Mouse (Mus musculus): ENCODE measurements around the gene Cwf19l2. TPM values are rescaled to one million over a fixed set of nuclear protein-coding genes. Genes with fewer than 3 reads are reported as not detected.
"Not testable (repeated sequence)": the region's sequence is repeated elsewhere in the genome, so short reads cannot be mapped to it uniquely, and the experiment has no call there.

Cwf19l2 gene
- 7.1 and 7.5 TPM in 2 replicates for polyA plus RNA-seq (2016; fragmentation: Nextera tagmentation; extraction: Ambion mirVana)

DNA sequence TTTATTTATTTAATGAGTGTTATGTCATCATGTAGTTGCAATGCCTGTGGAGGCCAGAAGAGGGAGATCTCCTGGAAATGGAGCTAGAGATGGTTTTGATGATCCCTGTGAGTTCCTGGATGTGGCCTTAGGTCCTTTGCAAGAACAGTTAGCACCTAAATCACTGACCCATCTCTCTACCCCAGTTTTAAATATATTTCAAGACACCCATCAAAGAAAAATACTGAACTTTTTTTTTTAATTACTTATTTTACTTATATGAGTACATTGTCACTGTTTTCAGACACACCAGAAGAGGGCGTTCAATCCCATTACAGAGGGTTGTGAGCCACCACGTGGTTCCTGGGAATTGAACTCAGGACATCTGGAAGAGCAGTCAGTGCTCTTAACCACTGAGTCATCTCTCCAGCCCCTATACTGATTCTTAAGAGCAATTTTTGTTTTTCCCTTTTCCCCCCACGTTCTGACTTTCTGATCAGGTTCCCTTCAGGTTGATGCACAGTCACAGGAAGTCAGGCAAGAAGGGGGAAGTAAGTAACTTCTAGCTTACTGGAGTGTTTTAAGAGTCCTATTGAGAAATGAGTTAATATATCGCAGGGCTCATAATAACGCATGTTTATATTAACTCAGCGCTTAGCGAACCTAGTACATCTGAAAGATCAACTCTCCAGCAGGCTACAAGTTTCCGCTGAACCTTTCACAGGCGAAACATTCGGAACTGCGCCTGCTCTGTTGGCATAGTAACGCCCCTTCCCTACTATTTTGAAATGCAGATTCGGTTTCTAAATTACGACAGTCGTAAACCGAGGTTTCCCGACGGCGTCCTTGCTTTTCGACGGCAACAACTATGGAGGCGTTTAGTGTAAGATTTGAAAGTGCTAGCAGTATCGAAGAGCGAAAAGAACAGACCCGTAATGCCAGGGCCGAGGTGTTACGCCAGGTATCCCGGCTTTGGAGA lies at the start of gene Cwf19l2:
Gene Cwf19l2 (plus strand): TSS at position 342 of the 958 bp plus-strand sequence.
- peak within 1 kb of the TSS; percentile 81 for H3K27ac ChIP-seq
- ATAC-seq = peak; percentile 88
- H3K9ac ChIP-seq = peak within 1 kb of the TSS; percentile 72
- peak within 1 kb of the TSS; percentile 74 for H3K4me2 ChIP-seq
- H3K27me3 ChIP-seq (replicated peaks) = no peaks in the 10 kb centered on the region
- H3K36me3 ChIP-seq = no peaks in the 10 kb centered on the region
- peaks cover 15% of the 10 kb centered on the region for H3K4me1 ChIP-seq
- H3K4me3 ChIP-seq = peak within 1 kb of the TSS; percentile 75
- WGBS (ENCODE audit: insufficient replicate concordance) = under 1% methylated on average over 28 of the region's 28 CpGs
- H3K9me3 ChIP-seq (replicated peaks) = no peaks in the 10 kb centered on the region

DNA sequence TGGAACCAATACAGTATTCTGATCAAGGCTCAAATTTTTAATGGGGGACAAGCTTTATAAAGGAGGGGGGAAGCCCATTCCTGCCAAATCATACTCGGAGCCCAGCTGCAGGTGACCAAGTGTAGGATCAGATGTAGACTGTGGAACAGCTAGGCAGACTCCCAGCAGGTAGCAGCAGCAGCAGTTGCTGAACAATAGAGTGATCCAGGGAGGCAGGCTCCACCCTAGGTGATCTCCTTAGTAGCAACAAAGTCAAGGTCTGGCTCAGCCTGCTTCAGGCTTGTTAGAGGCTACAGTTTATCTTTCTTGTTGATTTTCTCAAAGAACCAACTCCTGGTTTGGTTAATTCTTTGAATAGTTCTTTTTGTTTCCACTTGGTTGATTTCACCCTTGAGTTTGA lies 27.1 kb upstream of the Cwf19l2 start:
- not testable (repeated sequence) for H3K27me3 ChIP-seq (replicated peaks); H3K4me1 ChIP-seq; H3K4me2 ChIP-seq; H3K4me3 ChIP-seq; ATAC-seq; H3K27ac ChIP-seq; H3K9me3 ChIP-seq (replicated peaks); H3K9ac ChIP-seq
- 54% methylated on average over 1 of the region's 1 CpGs for WGBS (ENCODE audit: insufficient replicate concordance)
- H3K36me3 ChIP-seq = peaks cover 63% of the 10 kb centered on the region

DNA sequence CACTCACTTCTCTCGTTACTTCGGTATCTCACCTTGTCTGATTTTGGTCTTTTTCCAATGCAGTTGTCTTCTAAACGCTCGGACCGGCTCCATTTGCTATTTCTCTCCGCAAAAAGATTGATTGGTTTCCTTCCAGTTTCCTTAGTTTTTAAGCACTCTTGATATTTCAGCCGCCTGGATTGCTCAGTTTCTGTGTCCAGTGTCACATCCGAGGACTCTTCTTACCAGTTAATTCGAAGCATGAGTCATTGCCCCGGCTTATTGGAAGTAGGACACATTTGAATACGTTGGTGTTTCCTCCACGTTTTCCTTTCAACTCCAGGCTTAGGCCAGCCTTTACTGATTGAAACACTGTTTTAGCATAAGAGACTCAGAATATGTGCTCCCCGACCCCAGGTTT lies 980 bp downstream of the Cwf19l2 start:
- H3K4me1 ChIP-seq = peaks cover 15% of the 10 kb centered on the region
- H3K9ac ChIP-seq = peak overlapping the region; percentile 72
- no peaks in the 10 kb centered on the region for H3K9me3 ChIP-seq (replicated peaks)
- peak overlapping the region; percentile 74 for H3K4me2 ChIP-seq
- WGBS (ENCODE audit: insufficient replicate concordance) = under 1% methylated on average over 13 of the region's 13 CpGs
- ATAC-seq = no peak
- H3K27me3 ChIP-seq (replicated peaks) = no peaks in the 10 kb centered on the region
- H3K4me3 ChIP-seq = peak overlapping the region; percentile 75
- peak overlapping the region; percentile 81 for H3K27ac ChIP-seq
- no peaks in the 10 kb centered on the region for H3K36me3 ChIP-seq

DNA sequence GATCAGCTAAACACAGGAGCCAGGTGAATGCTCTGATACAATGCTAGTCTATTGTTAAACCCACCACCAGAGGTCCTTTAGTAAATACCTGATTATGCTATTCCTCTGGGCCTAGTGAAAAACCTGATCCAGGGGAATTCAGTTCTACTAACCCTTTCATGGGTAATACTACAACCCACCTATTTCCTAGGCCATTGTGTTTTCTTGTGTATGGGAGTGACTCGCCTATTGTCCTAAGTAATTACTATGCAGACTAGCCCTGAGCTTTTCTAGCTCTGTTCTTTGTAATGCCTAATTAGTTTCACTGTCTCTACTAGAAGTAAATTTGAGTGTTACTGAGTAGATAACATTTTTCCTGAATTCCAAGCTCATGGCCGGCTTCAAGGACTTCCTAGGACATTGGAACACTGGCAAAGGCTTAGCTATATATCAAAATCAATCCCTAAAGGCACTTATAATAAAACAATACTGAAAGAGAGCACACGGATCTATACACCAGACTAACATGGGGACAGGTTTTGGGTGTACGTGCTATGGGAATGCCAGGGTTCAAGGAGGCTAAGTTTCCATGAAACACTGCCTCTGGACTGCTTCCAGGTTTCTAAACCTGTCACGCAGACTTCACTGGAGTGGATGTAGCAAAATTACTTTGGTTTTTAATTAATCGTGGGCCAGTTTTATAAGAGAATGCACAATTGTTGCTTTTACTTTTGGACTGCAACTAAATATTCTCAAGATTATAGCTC lies 36.3 kb downstream of the Cwf19l2 start:
- H3K9ac ChIP-seq; ATAC-seq; H3K4me3 ChIP-seq; H3K27ac ChIP-seq; H3K9me3 ChIP-seq (replicated peaks); H3K4me1 ChIP-seq; H3K4me2 ChIP-seq; H3K27me3 ChIP-seq (replicated peaks); H3K36me3 ChIP-seq: not testable (repeated sequence)
- 79% methylated on average over 6 of the region's 6 CpGs for WGBS (ENCODE audit: insufficient replicate concordance)

DNA sequence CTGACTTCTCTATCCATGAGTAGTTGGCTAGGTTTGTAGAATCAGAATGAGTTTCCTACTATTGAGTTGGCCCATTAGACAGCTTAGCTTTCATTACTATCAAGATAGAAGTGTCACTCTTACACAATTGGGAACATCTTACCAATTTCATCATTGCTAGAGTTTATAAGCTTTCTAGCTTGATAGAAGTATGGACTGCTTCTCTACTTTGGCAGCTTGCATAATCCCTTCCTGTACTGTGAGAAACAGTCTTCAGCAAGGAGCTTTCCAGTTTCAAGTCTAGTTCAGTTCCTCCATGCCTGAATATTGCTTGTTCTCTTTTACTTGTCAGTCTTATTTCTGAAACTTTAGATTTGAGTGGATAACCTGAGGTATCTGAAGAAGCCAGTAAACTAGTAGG lies 68.5 kb downstream of the Cwf19l2 start:
- Histone ChIP-seq H3K36me3 (peaks cover 12% of the 10 kb centered on the region), H3K27ac (no peak overlapping the region), H3K4me2 (no peak overlapping the region), H3K27me3 (replicated peaks) (no peaks in the 10 kb centered on the region), H3K9me3 (replicated peaks) (no peaks in the 10 kb centered on the region), H3K4me1 (no peaks in the 10 kb centered on the region), H3K9ac (no peak overlapping the region), H3K4me3 (no peak overlapping the region)
- ATAC-seq = no peak

DNA sequence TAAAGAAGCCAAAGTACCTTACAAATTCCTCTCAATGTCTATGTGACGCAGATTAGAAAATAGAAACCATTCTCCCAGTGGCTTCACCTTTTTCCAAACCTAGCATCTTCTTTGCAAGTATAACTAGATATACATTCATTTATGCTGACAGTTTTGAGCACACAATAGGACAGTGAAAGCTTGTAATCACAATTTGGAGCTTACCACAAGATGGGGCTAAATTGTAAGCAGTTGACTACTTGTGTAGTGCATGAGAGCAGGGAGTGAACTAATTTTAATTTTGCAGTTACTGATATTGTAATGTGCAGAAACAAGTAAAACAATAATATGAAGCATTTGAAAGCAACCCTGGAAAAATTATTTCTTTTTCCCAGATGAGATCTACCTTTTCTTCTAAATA lies 115.3 kb downstream of the Cwf19l2 start:
- WGBS (ENCODE audit: insufficient replicate concordance) = 73% methylated on average over 1 of the region's 1 CpGs
- Histone ChIP-seq H3K4me1 (no peaks in the 10 kb centered on the region), H3K27me3 (replicated peaks) (no peaks in the 10 kb centered on the region), H3K4me3 (no peak overlapping the region), H3K36me3 (no peaks in the 10 kb centered on the region), H3K4me2 (no peak overlapping the region), H3K9ac (no peak overlapping the region), H3K27ac (no peak overlapping the region), H3K9me3 (replicated peaks) (no peaks in the 10 kb centered on the region)
- no peak for ATAC-seq

DNA sequence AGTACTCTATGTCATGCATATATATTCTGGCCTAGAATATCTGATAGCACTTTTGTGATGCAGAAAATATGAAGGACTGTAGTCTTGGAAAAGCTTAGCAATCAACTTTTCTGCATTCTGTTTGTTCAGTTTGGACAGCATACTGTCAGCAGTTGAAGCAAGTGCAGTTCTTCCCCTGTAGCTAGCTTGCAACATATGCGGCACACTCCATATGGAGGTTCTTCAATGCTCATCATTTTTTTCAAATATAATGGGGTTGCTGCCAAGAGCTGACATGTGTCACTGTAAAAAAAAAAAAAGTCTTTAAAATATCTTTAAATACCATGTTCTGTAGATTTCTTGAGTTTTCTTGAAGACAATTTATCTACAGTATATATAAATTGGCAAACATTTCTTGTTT lies 115.8 kb downstream of the Cwf19l2 start:
- ATAC-seq = no peak
- H3K4me3 ChIP-seq = no peak overlapping the region
- H3K9me3 ChIP-seq (replicated peaks) = no peaks in the 10 kb centered on the region
- WGBS (ENCODE audit: insufficient replicate concordance) = 83% methylated on average over 1 of the region's 1 CpGs
- no peaks in the 10 kb centered on the region for H3K36me3 ChIP-seq
- H3K27me3 ChIP-seq (replicated peaks) = no peaks in the 10 kb centered on the region
- H3K4me2 ChIP-seq = no peak overlapping the region
- no peak overlapping the region for H3K27ac ChIP-seq
- H3K9ac ChIP-seq = no peak overlapping the region
- no peaks in the 10 kb centered on the region for H3K4me1 ChIP-seq

DNA sequence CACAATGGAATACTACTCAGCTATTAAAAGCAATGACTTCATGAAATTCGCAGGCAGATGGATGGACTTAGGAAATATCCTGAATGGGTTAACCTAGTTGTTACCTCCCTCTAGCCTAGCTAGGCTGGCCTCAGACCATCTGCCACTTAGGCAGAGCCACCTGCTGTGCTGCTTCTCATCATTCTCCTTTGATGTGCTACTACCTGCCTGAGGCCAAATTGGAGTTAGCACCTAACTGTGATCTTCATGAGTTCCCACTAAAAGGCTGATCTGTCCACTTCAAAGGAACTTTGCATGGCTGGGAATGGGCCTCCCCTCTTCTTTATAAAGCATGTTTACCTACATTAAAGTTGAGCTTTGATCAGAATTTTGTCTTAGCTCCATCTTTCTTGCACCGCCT lies 117.6 kb downstream of the Cwf19l2 start:
- H3K9me3 ChIP-seq (replicated peaks) = no peaks in the 10 kb centered on the region
- no peak overlapping the region for H3K4me3 ChIP-seq
- WGBS (ENCODE audit: insufficient replicate concordance) = 67% methylated on average over 2 of the region's 2 CpGs
- no peaks in the 10 kb centered on the region for H3K4me1 ChIP-seq
- no peak overlapping the region for H3K9ac ChIP-seq
- no peaks in the 10 kb centered on the region for H3K27me3 ChIP-seq (replicated peaks)
- H3K4me2 ChIP-seq = no peak overlapping the region
- no peaks in the 10 kb centered on the region for H3K36me3 ChIP-seq
- H3K27ac ChIP-seq = no peak overlapping the region
- no peak for ATAC-seq

Other genes starting within 250 kb of the Cwf19l2 start
- gene Alkbh8, start 68.5 kb upstream of the Cwf19l2 start, polyA plus RNA-seq (2016; fragmentation: Nextera tagmentation; extraction: Ambion mirVana) = 31.0 and 33.4 TPM in 2 replicates
- 0.13 and 0.27 TPM in 2 replicates for gene Gucy1a2, start 129.2 kb downstream of the Cwf19l2 start, polyA plus RNA-seq (2016; fragmentation: Nextera tagmentation; extraction: Ambion mirVana)